Mouse (Mus musculus) CH12.LX (cell line): Measurements from ENCODE around the gene Traip. TPM values are rescaled to one million over a fixed set of nuclear protein-coding genes. Genes with fewer than 3 reads are reported as not detected.

ENCODE experiments used
- DNase-seq: peaks from one replicate; pipeline ENCODE4 v3.0.0-alpha.2; 2013; ENCODE audit errors: extremely low read depth
- H3K27ac ChIP-seq: 2 replicates; pipeline ENCODE4 v1.5.1; 2012; ENCODE audit warnings: low read depth, mild to moderate bottlenecking, control low read depth, moderate library complexity; ENCODE audit not compliant: insufficient read depth
- H3K27me3 ChIP-seq: replicated peaks from 2 replicates; pipeline ENCODE3; 2012; ENCODE audit warnings: inconsistent platforms
- H3K36me3 ChIP-seq, 2 experiments: replicated peaks in 1 of 2; 2 replicates each; pipeline versions ENCODE3 to v1.6.1; 2012; ENCODE audit warnings: inconsistent platforms in 1 of 2, low read length in 1 of 2, mild to moderate bottlenecking in 1 of 2, mixed read lengths in 1 of 2, moderate library complexity in 1 of 2; ENCODE audit not compliant: control insufficient read depth in 1 of 2, insufficient read depth in 1 of 2
- H3K4me1 ChIP-seq, 2 experiments: 2 replicates each; pipeline ENCODE4 v1.6.1; 2012; ENCODE audit warnings: inconsistent platforms in 1 of 2, moderate library complexity in 1 of 2; ENCODE audit not compliant: insufficient read depth in 2 of 2, control insufficient read depth in 1 of 2
- H3K4me2 ChIP-seq: 2 replicates; pipeline ENCODE4 v1.6.1; 2012; ENCODE audit warnings: low read depth, mild to moderate bottlenecking, control low read depth; ENCODE audit not compliant: poor library complexity, insufficient read depth, severe bottlenecking
- H3K4me3 ChIP-seq, 3 experiments: fragments of 150-350 bp in 1 of 3; sonication (generic) in 1 of 3; replicated peaks in 1 of 3; 2 replicates each; pipeline versions ENCODE3 to v1.5.1; 2011 to 2012; ENCODE audit warnings: low read depth in 2 of 3, low read length in 2 of 3, mild to moderate bottlenecking in 2 of 3, moderate library complexity in 2 of 3, control low read depth in 1 of 3, improper control_type of control experiment in 1 of 3, inconsistent platforms in 1 of 3, mixed read lengths in 1 of 3; ENCODE audit not compliant: poor library complexity in 1 of 3
- H3K79me2 ChIP-seq: replicated peaks from 2 replicates; pipeline ENCODE4 v1.6.1; 2012; ENCODE audit warnings: mild to moderate bottlenecking, moderate library complexity; ENCODE audit not compliant: control insufficient read depth, poor library complexity, insufficient read depth, severe bottlenecking; ENCODE audit errors: extremely low read depth
- H3K9ac ChIP-seq: 2 replicates; pipeline ENCODE4 v1.6.1; 2012; ENCODE audit warnings: low read depth, mild to moderate bottlenecking, control low read depth, moderate library complexity; ENCODE audit not compliant: insufficient read depth
- H3K9me3 ChIP-seq: replicated peaks from 2 replicates; pipeline ENCODE3; 2012; ENCODE audit warnings: low read length, inconsistent platforms, mixed read lengths
- ZC3H11A ChIP-seq: IDR thresholded peaks from 2 replicates; pipeline ENCODE4 v1.6.1; 2012; ENCODE audit warnings: low read depth, mild to moderate bottlenecking, inconsistent platforms, low read length, improper control_type of control experiment
- dilution Hi-C: fragments of 300-500 bp; cut with MboI; formaldehyde crosslinking; loops from 2 replicates; pipeline ENCODE4 v1.14.3; 2020; ENCODE audit warnings: low sequenced_read_pairs; ENCODE audit not compliant: extremely low pct_unique_long_range_greater_than_20kb, extremely low pct_ligation_motif_present
- in situ Hi-C: fragments of 300-500 bp; cut with MboI; formaldehyde crosslinking; loops from 3 replicates; pipeline ENCODE4 v1.14.3; 2019; ENCODE audit warnings: low sequenced_read_pairs, low pct_ligation_motif_present, low pct_unique_long_range_greater_than_20kb, mixed read lengths
- polyA plus RNA-seq: library from polyadenylated mRNA; unstranded; fragments of >175 nt; gene quantifications from 2 replicates; pipeline ENCODE4 v1.2.1, GENCODE M21; 2012; ENCODE audit warnings: low read depth; ENCODE audit not compliant: insufficient read length
- total RNA-seq, 2 experiments: library from RNA; depleted of rRNA; stranded (reverse); fragments of 300-350 nt in 1 of 2; fragments of >200 nt in 1 of 2; gene quantifications; 2 replicates each; pipeline ENCODE4 v1.2.3; 2012 to 2014

The Traip gene
- total and polyA plus RNA-seq, 3 experiments: 21.6 to 33.0 (median 25.6) TPM

DNA sequence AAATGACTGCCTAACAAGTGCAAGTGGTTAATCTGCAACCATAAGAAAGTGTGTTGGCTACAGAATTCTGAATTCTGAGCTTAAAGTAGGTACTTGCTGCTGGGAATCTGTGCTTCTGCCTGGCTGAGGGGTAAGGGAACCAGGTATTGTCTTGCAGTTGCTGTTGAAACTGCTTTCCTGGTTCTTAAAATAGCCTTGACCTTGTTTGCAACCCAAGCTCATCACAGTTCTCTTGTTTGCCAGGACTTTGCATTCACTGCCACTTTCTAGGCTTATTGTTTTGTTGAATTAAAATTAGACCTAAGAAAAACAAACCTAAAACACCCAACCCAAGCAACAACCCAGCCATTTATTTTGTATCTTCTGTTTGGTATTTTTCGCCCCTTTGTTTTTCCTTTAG lies 70.8 kb downstream of the Traip start:
- Histone ChIP-seq H3K79me2 (peaks cover 12% of the 10 kb centered on the region), H3K4me1 (peaks cover 0 to 15% of the 10 kb centered on the region in 2 experiments; a peak in 2 of 4 replicates), H3K9ac (no peak overlapping the region), H3K4me3 (no peak overlapping the region), H3K27me3 (no peaks in the 10 kb centered on the region), H3K9me3 (no peaks in the 10 kb centered on the region), H3K4me2 (no peak overlapping the region), H3K36me3 (peaks cover 22 to 42% of the 10 kb centered on the region in 2 experiments), H3K27ac (no peak overlapping the region)
- in situ Hi-C loops: no loop called here
- TF ChIP-seq ZC3H11A: no peak
- dilution Hi-C loops: no loop called here
- no peak for DNase-seq

Other genes starting within 250 kb of the Traip start
- gene Sema3f, start 239.7 kb upstream of the Traip start, total RNA-seq (2012; rRNA removed): 0.50 and 1.1 TPM in 2 replicates
- 0.24 TPM in 1 of 2 replicates, not detected in the other for gene Sema3f, start 239.7 kb upstream of the Traip start, total RNA-seq (2014; rRNA removed)
- gene Sema3f, start 239.7 kb upstream of the Traip start, polyA plus RNA-seq: 0.36 and 1.6 TPM in 2 replicates
- 67.6 and 74.5 TPM in 2 replicates for gene Rbm5, start 179.1 kb upstream of the Traip start, total RNA-seq (2012; rRNA removed)
- 83.6 and 85.3 TPM in 2 replicates for gene Rbm5, start 179.1 kb upstream of the Traip start, total RNA-seq (2014; rRNA removed)
- gene Rbm5, start 179.1 kb upstream of the Traip start, polyA plus RNA-seq: 83.6 and 92.8 TPM in 2 replicates
- 39.1 and 42.3 TPM in 2 replicates for gene Rbm6, start 76.9 kb upstream of the Traip start, total RNA-seq (2012; rRNA removed)
- 43.3 and 48.9 TPM in 2 replicates for gene Rbm6, start 76.9 kb upstream of the Traip start, total RNA-seq (2014; rRNA removed)
- 48.8 and 56.6 TPM in 2 replicates for gene Rbm6, start 76.9 kb upstream of the Traip start, polyA plus RNA-seq
- gene Mon1a, start 62.0 kb upstream of the Traip start, total RNA-seq (2012; rRNA removed): 13.6 and 14.1 TPM in 2 replicates
- 14.5 and 19.5 TPM in 2 replicates for gene Mon1a, start 62.0 kb upstream of the Traip start, total RNA-seq (2014; rRNA removed)
- 11.7 and 15.3 TPM in 2 replicates for gene Mon1a, start 62.0 kb upstream of the Traip start, polyA plus RNA-seq
- not detected in 2 replicates for gene Mst1r, start 43.3 kb upstream of the Traip start, total RNA-seq (2012; rRNA removed)
- not detected in 2 replicates for gene Mst1r, start 43.3 kb upstream of the Traip start, total RNA-seq (2014; rRNA removed)
- gene Mst1r, start 43.3 kb upstream of the Traip start, polyA plus RNA-seq: not detected in 2 replicates
- not detected in 2 replicates for gene Actl11, start 21.7 kb upstream of the Traip start, total RNA-seq (2012; rRNA removed)
- not detected in 2 replicates for gene Actl11, start 21.7 kb upstream of the Traip start, total RNA-seq (2014; rRNA removed)
- not detected in 2 replicates for gene Actl11, start 21.7 kb upstream of the Traip start, polyA plus RNA-seq
- gene Camkv, start 14.5 kb upstream of the Traip start, total RNA-seq (2012; rRNA removed): not detected in 2 replicates
- gene Camkv, start 14.5 kb upstream of the Traip start, total RNA-seq (2014; rRNA removed): not detected in 2 replicates
- gene Camkv, start 14.5 kb upstream of the Traip start, polyA plus RNA-seq: not detected in 2 replicates
- 21.3 and 21.7 TPM in 2 replicates for gene Uba7, start 25.4 kb downstream of the Traip start, total RNA-seq (2012; rRNA removed)
- 25.2 and 26.0 TPM in 2 replicates for gene Uba7, start 25.4 kb downstream of the Traip start, total RNA-seq (2014; rRNA removed)
- gene Uba7, start 25.4 kb downstream of the Traip start, polyA plus RNA-seq: 25.5 and 27.8 TPM in 2 replicates
- not detected in 2 replicates for gene Gm20661, start 32.9 kb downstream of the Traip start, total RNA-seq (2012; rRNA removed)
- gene Gm20661, start 32.9 kb downstream of the Traip start, total RNA-seq (2014; rRNA removed): not detected in 2 replicates
- gene Gm20661, start 32.9 kb downstream of the Traip start, polyA plus RNA-seq: 0.29 and 0.41 TPM in 2 replicates
- 25.8 and 28.0 TPM in 2 replicates for gene Inka1, start 35.7 kb downstream of the Traip start, total RNA-seq (2012; rRNA removed)
- 18.9 and 25.2 TPM in 2 replicates for gene Inka1, start 35.7 kb downstream of the Traip start, total RNA-seq (2014; rRNA removed)
- gene Inka1, start 35.7 kb downstream of the Traip start, polyA plus RNA-seq: 23.5 and 30.2 TPM in 2 replicates
- not detected in 2 replicates for gene Cdhr4, start 42.4 kb downstream of the Traip start, total RNA-seq (2012; rRNA removed)
- 0.35 and 0.82 TPM in 2 replicates for gene Cdhr4, start 42.4 kb downstream of the Traip start, total RNA-seq (2014; rRNA removed)
- 0.79 and 2.0 TPM in 2 replicates for gene Cdhr4, start 42.4 kb downstream of the Traip start, polyA plus RNA-seq
- gene Gm20662, start 46.2 kb downstream of the Traip start, total RNA-seq (2012; rRNA removed): not detected in 2 replicates
- gene Gm20662, start 46.2 kb downstream of the Traip start, total RNA-seq (2014; rRNA removed): 1.2 TPM in 1 of 2 replicates, not detected in the other
- 0.31 TPM in 1 of 2 replicates, not detected in the other for gene Gm20662, start 46.2 kb downstream of the Traip start, polyA plus RNA-seq
- gene Ip6k1, start 52.4 kb downstream of the Traip start, total RNA-seq (2012; rRNA removed): 34.7 and 40.7 TPM in 2 replicates
- 23.3 and 27.1 TPM in 2 replicates for gene Ip6k1, start 52.4 kb downstream of the Traip start, total RNA-seq (2014; rRNA removed)
- gene Ip6k1, start 52.4 kb downstream of the Traip start, polyA plus RNA-seq: 25.6 and 26.0 TPM in 2 replicates
- 20.9 and 33.4 TPM in 2 replicates for gene Gmppb, start 99.1 kb downstream of the Traip start, total RNA-seq (2012; rRNA removed)
- 17.9 and 18.4 TPM in 2 replicates for gene Gmppb, start 99.1 kb downstream of the Traip start, total RNA-seq (2014; rRNA removed)
- gene Gmppb, start 99.1 kb downstream of the Traip start, polyA plus RNA-seq: 19.2 and 21.8 TPM in 2 replicates
- gene Amigo3, start 103.0 kb downstream of the Traip start, total RNA-seq (2012; rRNA removed): 2.0 and 3.1 TPM in 2 replicates
- 1.7 and 2.2 TPM in 2 replicates for gene Amigo3, start 103.0 kb downstream of the Traip start, total RNA-seq (2014; rRNA removed)
- 3.3 and 4.4 TPM in 2 replicates for gene Amigo3, start 103.0 kb downstream of the Traip start, polyA plus RNA-seq
- gene Mst1, start 130.3 kb downstream of the Traip start, total RNA-seq (2012; rRNA removed): 33.2 and 59.6 TPM in 2 replicates
- 16.9 and 19.6 TPM in 2 replicates for gene Mst1, start 130.3 kb downstream of the Traip start, total RNA-seq (2014; rRNA removed)
- 19.7 and 21.4 TPM in 2 replicates for gene Mst1, start 130.3 kb downstream of the Traip start, polyA plus RNA-seq
- gene Rnf123, start 133.2 kb downstream of the Traip start, total RNA-seq (2012; rRNA removed): 28.8 and 32.3 TPM in 2 replicates
- 6.6 and 10.0 TPM in 2 replicates for gene Rnf123, start 133.2 kb downstream of the Traip start, total RNA-seq (2014; rRNA removed)
- 40.4 and 50.0 TPM in 2 replicates for gene Rnf123, start 133.2 kb downstream of the Traip start, polyA plus RNA-seq
- gene Apeh, start 144.5 kb downstream of the Traip start, total RNA-seq (2012; rRNA removed): 69.5 and 75.6 TPM in 2 replicates
- gene Apeh, start 144.5 kb downstream of the Traip start, total RNA-seq (2014; rRNA removed): 28.8 and 36.2 TPM in 2 replicates
- gene Apeh, start 144.5 kb downstream of the Traip start, polyA plus RNA-seq: 53.2 and 66.6 TPM in 2 replicates
- gene Bsn, start 240.2 kb downstream of the Traip start, total RNA-seq (2012; rRNA removed): 3.6 and 5.6 TPM in 2 replicates
- 4.0 and 4.4 TPM in 2 replicates for gene Bsn, start 240.2 kb downstream of the Traip start, total RNA-seq (2014; rRNA removed)
- 6.6 and 7.8 TPM in 2 replicates for gene Bsn, start 240.2 kb downstream of the Traip start, polyA plus RNA-seq